Mouse (Mus musculus): ENCODE data around the gene Ccl4. TPM values are rescaled to one million over a fixed set of nuclear protein-coding genes. Genes with fewer than 3 reads are reported as not detected.

Ccl4 gene
- total and polyA plus RNA-seq, 2 experiments: 1.1 TPM; not detected in 1

- 94% methylated on average over 1 of the region's 1 CpGs for WGBS
- no peaks in the 10 kb centered on the region for H3K36me3 ChIP-seq (ENCODE audit: control insufficient read depth, insufficient read depth, low read length)
- peak; percentile 36 for DNase-seq (ENCODE audit: extremely low read depth, low read depth, low spot score)
Measured at GRCm38 (mm10) chr11:83675665-83676064, 13.3 kb downstream of the Ccl4 start.

GRCm38 (mm10) chr11:83689918-83690317 is 27.5 kb downstream of the Ccl4 start:
- Histone ChIP-seq H3K9ac (ENCODE audit: low read depth, low read length) (no peak overlapping the region), H3K27me3 (ENCODE audit: control insufficient read depth, insufficient read depth, low read length) (no peaks in the 10 kb centered on the region), H3K36me3 (ENCODE audit: control insufficient read depth, insufficient read depth, low read length) (no peaks in the 10 kb centered on the region), H3K4me1 (ENCODE audit: control insufficient read depth, insufficient read depth, low read length) (no peaks in the 10 kb centered on the region), H3K79me2 (ENCODE audit: control insufficient read depth, insufficient read depth, low read length) (no peaks in the 10 kb centered on the region), H3K4me3 (ENCODE audit: insufficient read depth, low read depth, low read length) (no peak overlapping the region), H3K27ac (replicated peaks; ENCODE audit: insufficient read depth, low read depth, low read length) (no peak overlapping the region)
- TF ChIP-seq POLR2A (IDR thresholded peaks at IDR 0.05; ENCODE audit: extremely low read depth, insufficient read depth, low read length) (no peak), CTCF (IDR thresholded peaks at IDR 0.05; ENCODE audit: low read depth, low read length) (no peak)
- WGBS: 89% methylated on average over 1 of the region's 1 CpGs
- DNase-seq (ENCODE audit: extremely low read depth, low read depth, low spot score): no peak

More at GRCm38 (mm10) chr11:83675665-83676064, 13.3 kb downstream of the Ccl4 start:
- Histone ChIP-seq H3K9ac (ENCODE audit: low read depth, low read length) (no peak overlapping the region), H3K4me3 (ENCODE audit: insufficient read depth, low read depth, low read length) (no peak overlapping the region), H3K79me2 (ENCODE audit: control insufficient read depth, insufficient read depth, low read length) (no peaks in the 10 kb centered on the region), H3K27me3 (ENCODE audit: control insufficient read depth, insufficient read depth, low read length) (no peaks in the 10 kb centered on the region), H3K4me1 (ENCODE audit: control insufficient read depth, insufficient read depth, low read length) (peaks cover 4% of the 10 kb centered on the region; the same call in 1 of the 2 replicates), H3K27ac (replicated peaks; ENCODE audit: insufficient read depth, low read depth, low read length) (no peak overlapping the region)
- TF ChIP-seq POLR2A (IDR thresholded peaks at IDR 0.05; ENCODE audit: extremely low read depth, insufficient read depth, low read length): no peak
- TF ChIP-seq CTCF (IDR thresholded peaks at IDR 0.05; ENCODE audit: low read depth, low read length): no peak

GRCm38 (mm10) chr11:83692008-83692407 is 29.6 kb downstream of the Ccl4 start:
- Histone ChIP-seq H3K4me1 (ENCODE audit: control insufficient read depth, insufficient read depth, low read length) (no peaks in the 10 kb centered on the region), H3K4me3 (ENCODE audit: insufficient read depth, low read depth, low read length) (no peak overlapping the region), H3K36me3 (ENCODE audit: control insufficient read depth, insufficient read depth, low read length) (no peaks in the 10 kb centered on the region), H3K27me3 (ENCODE audit: control insufficient read depth, insufficient read depth, low read length) (no peaks in the 10 kb centered on the region), H3K27ac (replicated peaks; ENCODE audit: insufficient read depth, low read depth, low read length) (no peak overlapping the region), H3K9ac (ENCODE audit: low read depth, low read length) (no peak overlapping the region), H3K79me2 (ENCODE audit: control insufficient read depth, insufficient read depth, low read length) (no peaks in the 10 kb centered on the region)
- 61% methylated on average over 1 of the region's 1 CpGs for WGBS
- DNase-seq (ENCODE audit: extremely low read depth, low read depth, low spot score): no peak
- no peak for TF ChIP-seq POLR2A (IDR thresholded peaks at IDR 0.05; ENCODE audit: extremely low read depth, insufficient read depth, low read length)
- no peak for TF ChIP-seq CTCF (IDR thresholded peaks at IDR 0.05; ENCODE audit: low read depth, low read length)

- no peak within 1 kb of the TSS for H3K9ac ChIP-seq (ENCODE audit: low read depth, low read length)
- 0 out of 2 replicates have a peak within 1 kb of the TSS, but pooled peaks have one; percentile 27 for H3K4me3 ChIP-seq (ENCODE audit: insufficient read depth, low read depth, low read length)
- no peaks in the 10 kb centered on the region for H3K27me3 ChIP-seq (ENCODE audit: control insufficient read depth, insufficient read depth, low read length)
- H3K79me2 ChIP-seq (ENCODE audit: control insufficient read depth, insufficient read depth, low read length): no peaks in the 10 kb centered on the region
- H3K36me3 ChIP-seq (ENCODE audit: control insufficient read depth, insufficient read depth, low read length): no peaks in the 10 kb centered on the region
- TF ChIP-seq CTCF (IDR thresholded peaks at IDR 0.05; ENCODE audit: low read depth, low read length) (no peak), POLR2A (IDR thresholded peaks at IDR 0.05; ENCODE audit: extremely low read depth, insufficient read depth, low read length) (no peak)
- DNase-seq (ENCODE audit: extremely low read depth, low read depth, low spot score): peak; percentile 51
- no peaks in the 10 kb centered on the region for H3K4me1 ChIP-seq (ENCODE audit: control insufficient read depth, insufficient read depth, low read length)
- WGBS: 56% methylated on average over 1 of the region's 1 CpGs
- H3K27ac ChIP-seq (replicated peaks; ENCODE audit: insufficient read depth, low read depth, low read length): 0 out of 2 replicates have a peak within 1 kb of the TSS, but pooled peaks have one; percentile 26
Measured at GRCm38 (mm10) chr11:83703705-83704104, 41.3 kb downstream of the Ccl4 start, which contains the start of gene Wfdc17. TSS of gene Wfdc17 (plus strand) at chr11:83703991.

GRCm38 (mm10) chr11:83708715-83709114 is 46.3 kb downstream of the Ccl4 start, which contains the start of gene Wfdc18:
TSS of gene Wfdc18 (plus strand) at chr11:83709015.
- TF ChIP-seq CTCF (IDR thresholded peaks at IDR 0.05; ENCODE audit: low read depth, low read length) (no peak), POLR2A (IDR thresholded peaks at IDR 0.05; ENCODE audit: extremely low read depth, insufficient read depth, low read length) (no peak)
- Histone ChIP-seq H3K79me2 (ENCODE audit: control insufficient read depth, insufficient read depth, low read length) (no peaks in the 10 kb centered on the region), H3K27me3 (ENCODE audit: control insufficient read depth, insufficient read depth, low read length) (no peaks in the 10 kb centered on the region), H3K27ac (replicated peaks; ENCODE audit: insufficient read depth, low read depth, low read length) (no peak within 1 kb of the TSS), H3K36me3 (ENCODE audit: control insufficient read depth, insufficient read depth, low read length) (no peaks in the 10 kb centered on the region), H3K9ac (ENCODE audit: low read depth, low read length) (no peak within 1 kb of the TSS), H3K4me1 (ENCODE audit: control insufficient read depth, insufficient read depth, low read length) (no peaks in the 10 kb centered on the region), H3K4me3 (ENCODE audit: insufficient read depth, low read depth, low read length) (no peak within 1 kb of the TSS)
- 82% methylated on average over 4 of the region's 4 CpGs for WGBS
- DNase-seq (ENCODE audit: extremely low read depth, low read depth, low spot score): no peak

GRCm38 (mm10) chr11:83709683-83710082 is 47.3 kb downstream of the Ccl4 start:
- Histone ChIP-seq H3K9ac (ENCODE audit: low read depth, low read length) (no peak overlapping the region), H3K27ac (replicated peaks; ENCODE audit: insufficient read depth, low read depth, low read length) (no peak overlapping the region), H3K4me3 (ENCODE audit: insufficient read depth, low read depth, low read length) (no peak overlapping the region), H3K79me2 (ENCODE audit: control insufficient read depth, insufficient read depth, low read length) (no peaks in the 10 kb centered on the region), H3K36me3 (ENCODE audit: control insufficient read depth, insufficient read depth, low read length) (no peaks in the 10 kb centered on the region), H3K27me3 (ENCODE audit: control insufficient read depth, insufficient read depth, low read length) (no peaks in the 10 kb centered on the region), H3K4me1 (ENCODE audit: control insufficient read depth, insufficient read depth, low read length) (no peaks in the 10 kb centered on the region)
- TF ChIP-seq POLR2A (IDR thresholded peaks at IDR 0.05; ENCODE audit: extremely low read depth, insufficient read depth, low read length) (no peak), CTCF (IDR thresholded peaks at IDR 0.05; ENCODE audit: low read depth, low read length) (no peak)
- WGBS: 84% methylated on average over 5 of the region's 5 CpGs
- DNase-seq (ENCODE audit: extremely low read depth, low read depth, low spot score): no peak

Measured in liver, adult 2 months (tissue).